Mouse (Mus musculus) gastrocnemius, adult 2 months (tissue): ENCODE measurements at regions not wholly inside any gene's neighbourhood (a gene's known extent, or its start where the extent isn't known, plus 50 kb on each side); places are given as distances from the start of the nearest gene placed in this dataset.
"Not testable (repeated sequence)": the region's sequence is repeated elsewhere in the genome, so short reads cannot be mapped to it uniquely, and the experiment has no call there.

Experiments used
- DNase-seq: peaks from one replicate; pipeline ENCODE4 v3.0.0; 2022
- H3K27ac ChIP-seq: fragments of 200-600 bp; 2 replicates; pipeline ENCODE4 v1.8.1; 2022; ENCODE audit warnings: mild to moderate bottlenecking
- H3K4me3 ChIP-seq: fragments of 200-600 bp; 2 replicates; pipeline ENCODE4 v1.8.1; 2022; ENCODE audit warnings: mild to moderate bottlenecking, moderate library complexity
- CTCF ChIP-seq: fragments of 200-600 bp; IDR thresholded peaks from 2 replicates; pipeline ENCODE4 v1.8.1; 2022; ENCODE audit warnings: antibody characterized with exemption, mild to moderate bottlenecking, moderate library complexity
- intact Hi-C: fragments of 180-260 bp; cut with DNase I; formaldehyde crosslinking; loops from one replicate; pipeline ENCODE4 v1.15.1; 2025

GRCm38 (mm10) chr12:97218445-97218844 is 1040.8 kb downstream of the Galc start:
- H3K4me3 ChIP-seq = no peak overlapping the region
- H3K27ac ChIP-seq = no peak overlapping the region
- no peak for TF ChIP-seq CTCF
- intact Hi-C loops = no loop called here
- DNase-seq = no peak

GRCm38 (mm10) chr12:97217608-97218007 is 1041.7 kb downstream of the Galc start:
- no peak overlapping the region for H3K4me3 ChIP-seq
- intact Hi-C loops = no loop called here
- no peak for DNase-seq
- no peak overlapping the region for H3K27ac ChIP-seq
- no peak for TF ChIP-seq CTCF

GRCm38 (mm10) chr12:97203636-97204389 is 1055.4 kb downstream of the Galc start:
- no peak for TF ChIP-seq CTCF
- H3K27ac ChIP-seq = no peak overlapping the region
- no peak for DNase-seq
- intact Hi-C loops = no loop called here
- H3K4me3 ChIP-seq = no peak overlapping the region

GRCm38 (mm10) chr12:97161853-97162252 is 1097.4 kb downstream of the Galc start:
- Histone ChIP-seq H3K27ac (no peak overlapping the region), H3K4me3 (no peak overlapping the region)
- DNase-seq = no peak
- intact Hi-C loops = no loop called here
- no peak for TF ChIP-seq CTCF

- intact Hi-C loops = no loop called here
- no peak for DNase-seq
- Histone ChIP-seq H3K27ac (no peak overlapping the region), H3K4me3 (no peak overlapping the region)
- no peak for TF ChIP-seq CTCF
Observed at GRCm38 (mm10) chr12:97161429-97161828, 1097.8 kb downstream of the Galc start.

GRCm38 (mm10) chr12:97158332-97158731 is 1100.9 kb downstream of the Galc start:
- Histone ChIP-seq H3K4me3 (no peak overlapping the region), H3K27ac (no peak overlapping the region)
- intact Hi-C loops = no loop called here
- no peak for TF ChIP-seq CTCF
- no peak for DNase-seq

GRCm38 (mm10) chr12:97157748-97158147 is 1101.5 kb downstream of the Galc start:
- Histone ChIP-seq H3K27ac (no peak overlapping the region), H3K4me3 (no peak overlapping the region)
- intact Hi-C loops = no loop called here
- no peak for TF ChIP-seq CTCF
- DNase-seq = no peak

GRCm38 (mm10) chr12:97156499-97157110 is 1102.7 kb downstream of the Galc start:
- Histone ChIP-seq H3K27ac (no peak overlapping the region), H3K4me3 (no peak overlapping the region)
- intact Hi-C loops = no loop called here
- TF ChIP-seq CTCF = no peak
- no peak for DNase-seq

GRCm38 (mm10) chr12:97142720-97143119 is 1116.5 kb downstream of the Galc start:
- no peak overlapping the region for H3K27ac ChIP-seq
- no peak for DNase-seq
- intact Hi-C loops = no loop called here
- no peak overlapping the region for H3K4me3 ChIP-seq
- no peak for TF ChIP-seq CTCF

GRCm38 (mm10) chr12:97137924-97138323 is 1121.3 kb downstream of the Galc start:
- no peak for TF ChIP-seq CTCF
- no peak for DNase-seq
- Histone ChIP-seq H3K27ac (no peak overlapping the region), H3K4me3 (no peak overlapping the region)
- intact Hi-C loops = no loop called here

GRCm38 (mm10) chr12:97130276-97130675 is 1129.0 kb downstream of the Galc start:
- H3K4me3 ChIP-seq = no peak overlapping the region
- DNase-seq = no peak
- TF ChIP-seq CTCF = peak; percentile 26
- H3K27ac ChIP-seq = no peak overlapping the region
- intact Hi-C loops = no loop called here

GRCm38 (mm10) chr12:97090577-97091214 is 1168.6 kb downstream of the Galc start:
- no peak for TF ChIP-seq CTCF
- no peak for DNase-seq
- Histone ChIP-seq H3K4me3 (no peak overlapping the region), H3K27ac (no peak overlapping the region)
- intact Hi-C loops = no loop called here

- H3K4me3 ChIP-seq, DNase-seq, intact Hi-C loops, H3K27ac ChIP-seq: not testable (repeated sequence)
Observed at GRCm38 (mm10) chr12:97061352-97061895, 1197.8 kb downstream of the Galc start.
